Mouse (Mus musculus) right cerebral cortex, adult 18-20 months (tissue): ENCODE measurements around the gene Zfp579.
A peak's percentile ranks its signal among the peaks of the same experiment; 100 is the strongest.

ENCODE experiments used
- DNase-seq: peaks from one replicate; pipeline ENCODE4 v3.0.0; 2022; ENCODE audit warnings: mixed read lengths

The Zfp579 gene

GRCm38 (mm10) chr7:4953815-4954445 lies 42.0 kb downstream of the Zfp579 start:
- no peak for DNase-seq

GRCm38 (mm10) chr7:4950561-4951342 lies 45.2 kb downstream of the Zfp579 start:
- DNase-seq: no peak

GRCm38 (mm10) chr7:4948386-4948785 lies 47.6 kb downstream of the Zfp579 start:
- no peak for DNase-seq

GRCm38 (mm10) chr7:4947855-4948254 lies 48.1 kb downstream of the Zfp579 start:
- no peak for DNase-seq

- peak; percentile 92 for DNase-seq
These were observed 52.6 kb downstream of the Zfp579 start for GRCm38 (mm10) chr7:4943223-4943815.

- no peak for DNase-seq
These were observed 53.3 kb downstream of the Zfp579 start for GRCm38 (mm10) chr7:4942673-4943072.

GRCm38 (mm10) chr7:4940068-4940479 lies 55.9 kb downstream of the Zfp579 start:
- DNase-seq: peak; percentile 70

DNA sequence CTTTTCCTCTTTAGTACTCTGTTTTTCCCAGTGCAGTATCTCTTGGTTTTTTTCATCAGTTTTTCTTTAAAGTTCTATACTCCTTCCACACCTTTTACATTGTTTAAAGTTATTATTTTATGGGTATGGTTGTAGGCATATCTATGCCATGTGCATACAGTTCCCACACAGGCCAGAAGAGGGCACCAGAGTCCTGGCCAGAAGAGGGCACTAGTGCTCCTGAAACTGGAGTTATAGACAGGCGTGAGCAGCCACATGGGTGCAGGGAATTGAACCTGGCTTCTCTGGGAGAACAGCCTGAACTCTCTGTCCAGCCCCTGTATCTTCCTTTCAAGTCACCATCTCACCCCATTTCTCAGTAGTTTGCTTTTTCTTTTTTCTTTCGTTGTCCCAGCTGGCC lies 57.5 kb downstream of the Zfp579 start:
- DNase-seq: no peak

DNA sequence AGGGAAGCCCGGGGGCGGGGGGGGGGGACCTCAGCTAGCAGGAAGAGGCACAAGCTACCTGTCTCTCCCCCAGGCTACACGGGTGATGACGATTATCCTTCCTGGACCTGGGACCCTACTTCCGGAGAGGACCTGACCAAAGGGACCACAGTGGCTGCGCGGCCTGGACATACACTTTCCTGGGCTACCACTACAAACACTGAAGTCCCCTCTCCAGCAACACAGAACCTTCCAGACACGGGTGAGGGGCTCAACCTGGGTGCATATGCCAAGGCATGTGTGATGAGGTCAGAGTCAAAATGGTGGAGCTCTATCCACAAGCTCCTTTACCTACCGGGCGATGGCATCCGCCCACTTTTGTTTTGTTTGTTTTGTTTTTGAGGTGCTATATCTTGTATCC lies 58.6 kb downstream of the Zfp579 start:
- no peak for DNase-seq

GRCm38 (mm10) chr7:4936832-4937231 lies 59.1 kb downstream of the Zfp579 start:
- DNase-seq: no peak

DNA sequence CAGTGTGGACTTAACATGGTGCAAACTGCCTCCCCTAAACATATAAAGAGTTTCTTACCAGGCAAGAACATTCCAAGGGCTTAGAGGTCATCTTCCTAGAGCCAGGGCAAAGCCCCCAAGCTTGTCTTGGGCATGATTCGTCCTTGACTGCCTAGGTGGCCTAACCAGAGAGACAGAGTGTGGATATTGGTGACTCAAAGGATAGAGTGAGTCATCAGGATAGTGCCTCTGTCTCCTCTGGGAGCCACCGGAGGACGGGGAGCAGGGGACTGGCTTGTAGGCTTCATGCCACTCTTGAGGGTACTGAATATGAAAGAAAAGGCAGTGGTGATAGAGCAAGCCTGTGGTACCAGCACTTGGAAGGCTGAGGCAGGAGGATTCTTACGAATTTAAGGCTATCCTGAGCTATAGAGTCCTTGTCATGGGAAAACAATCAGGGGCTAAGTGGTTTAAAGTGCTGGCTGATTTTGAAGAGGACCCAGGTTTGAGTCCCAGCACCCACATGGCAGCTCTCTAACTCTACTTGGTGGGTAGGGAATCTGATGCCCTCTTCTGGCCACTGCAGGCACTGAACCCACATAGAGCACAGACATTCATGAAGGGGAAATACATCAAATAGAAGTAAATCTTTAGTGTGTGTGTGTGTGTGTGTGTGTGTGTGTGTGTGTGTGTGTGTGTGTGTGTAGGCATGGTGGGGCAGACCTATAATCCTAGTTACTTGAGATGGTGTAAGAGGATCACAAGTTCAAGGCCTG lies 61.6 kb downstream of the Zfp579 start:
- no peak for DNase-seq
